Mouse (Mus musculus) megakaryocyte, embryonic 14.5 days (primary cell): ENCODE data around the gene Edn2.

Experiments
- FLI1 ChIP-seq: IDR thresholded peaks from 2 replicates; pipeline ENCODE4 v1.6.1; 2012; ENCODE audit warnings: low read length, inconsistent platforms, mixed read lengths
- GATA1 ChIP-seq: IDR thresholded peaks from 3 replicates; pipeline ENCODE4 v1.6.1; 2012; ENCODE audit warnings: mixed read lengths, low read length, inconsistent platforms, borderline replicate concordance

DNA sequence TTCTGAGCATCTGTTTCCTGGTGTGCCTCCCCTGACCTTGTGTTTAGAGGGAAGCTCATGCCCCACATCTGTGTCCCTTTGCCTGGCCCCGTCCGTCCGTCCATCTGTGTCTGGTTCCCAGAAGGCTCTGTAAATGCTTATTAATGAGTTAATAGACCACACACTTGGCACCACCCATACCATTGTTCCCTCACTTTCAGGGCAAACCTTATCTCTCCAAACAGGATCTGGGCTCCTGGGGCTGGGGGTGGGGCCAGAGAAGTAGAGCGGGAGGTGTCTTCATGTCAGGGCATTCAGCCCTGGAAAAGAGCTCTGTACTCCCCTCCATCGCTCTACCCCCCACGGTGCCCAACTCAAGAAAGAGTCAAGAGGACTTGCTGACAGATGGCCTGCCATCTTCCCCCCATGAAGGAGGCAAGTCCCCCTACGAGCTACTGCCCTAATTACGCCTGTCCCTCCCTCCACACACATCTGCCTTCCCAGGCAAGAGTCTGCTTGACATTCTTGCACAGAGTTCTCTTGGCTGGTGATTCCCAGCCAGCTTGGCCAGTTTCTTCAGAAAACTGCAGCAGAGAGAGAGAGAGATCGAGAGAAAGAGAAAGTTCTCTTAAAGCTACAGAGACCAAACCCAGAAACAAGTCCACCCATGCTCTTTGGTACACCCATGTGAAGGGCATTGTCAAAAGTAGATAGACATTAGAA is 38.3 kb downstream of the Edn2 start:
- no peak for TF ChIP-seq GATA1
- no peak for TF ChIP-seq FLI1
